Mouse (Mus musculus): Measurements from ENCODE around the gene Dnajc5.

DNA sequence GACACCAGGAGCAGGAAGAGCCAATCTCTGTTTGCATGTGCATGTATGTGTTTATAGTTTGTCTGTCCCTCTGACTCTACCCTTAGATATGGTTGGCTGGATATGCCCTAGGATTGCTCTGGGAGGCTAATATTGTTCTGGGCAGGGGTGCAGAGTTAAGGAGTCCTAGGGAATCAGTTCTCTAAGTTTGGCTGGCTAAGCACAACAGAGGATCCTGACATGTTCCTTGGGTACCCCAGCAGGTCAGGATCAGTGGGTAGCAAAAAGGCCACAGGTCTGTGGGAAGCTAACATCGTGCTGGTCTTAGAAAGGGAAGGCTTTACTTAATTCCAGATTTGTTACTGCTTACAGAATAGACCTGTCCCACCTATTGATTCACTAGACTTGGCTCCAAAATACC is 59.4 kb downstream of the Dnajc5 start:
- no peak for TF ChIP-seq POLR2A (IDR thresholded peaks at IDR 0.05; ENCODE audit: low read depth, low read length)
- TF ChIP-seq CTCF (conservative IDR thresholded peaks at IDR 0.05; ENCODE audit: insufficient read depth, insufficient read length, low read depth, low read length): no peak
